Mouse (Mus musculus): Measurements from ENCODE around the gene Ctbp2.

The Ctbp2 gene

GRCm38 (mm10) chr7:133123999-133124700 lies at the start of gene Ctbp2:
Gene Ctbp2, minus strand, starts transcription at chr7:133124354.
- DNase-seq (ENCODE audit: low spot score in 2 of 2), result peak; percentile 87 to 88

DNA sequence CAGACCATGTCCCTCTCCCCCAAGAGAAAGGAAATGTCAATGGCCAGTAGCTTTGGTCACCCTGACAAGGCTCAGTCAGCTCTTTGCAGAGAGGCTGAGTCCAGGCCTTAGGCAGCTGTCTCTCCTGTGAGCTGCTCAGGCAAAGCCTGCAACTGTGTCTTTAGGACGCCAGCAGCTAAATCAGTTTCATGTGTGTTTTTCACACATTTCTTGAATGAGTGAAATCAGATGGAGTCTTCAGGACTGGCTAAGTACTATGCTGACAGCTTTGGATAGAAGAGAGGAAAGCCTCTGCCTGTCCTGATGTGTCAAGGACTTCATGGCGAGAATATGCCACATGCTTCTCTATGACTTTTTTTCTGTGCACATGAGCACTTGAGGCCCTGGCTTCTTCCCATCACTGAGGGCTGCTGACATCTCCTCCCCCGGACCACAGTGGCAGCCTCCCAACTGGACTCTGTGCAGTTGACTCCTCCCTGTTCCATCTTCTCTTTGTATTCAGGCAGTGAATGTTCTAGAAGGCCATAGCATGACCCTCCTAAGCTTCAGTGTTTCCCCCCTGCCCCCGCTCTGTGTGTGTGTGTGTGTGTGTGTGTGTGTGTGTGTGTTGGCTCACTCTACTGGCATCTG lies 47.4 kb upstream of the Ctbp2 start:
- DNase-seq (ENCODE audit: low spot score in 2 of 2), result peak in 1 of 2 experiments; percentile 58

DNA sequence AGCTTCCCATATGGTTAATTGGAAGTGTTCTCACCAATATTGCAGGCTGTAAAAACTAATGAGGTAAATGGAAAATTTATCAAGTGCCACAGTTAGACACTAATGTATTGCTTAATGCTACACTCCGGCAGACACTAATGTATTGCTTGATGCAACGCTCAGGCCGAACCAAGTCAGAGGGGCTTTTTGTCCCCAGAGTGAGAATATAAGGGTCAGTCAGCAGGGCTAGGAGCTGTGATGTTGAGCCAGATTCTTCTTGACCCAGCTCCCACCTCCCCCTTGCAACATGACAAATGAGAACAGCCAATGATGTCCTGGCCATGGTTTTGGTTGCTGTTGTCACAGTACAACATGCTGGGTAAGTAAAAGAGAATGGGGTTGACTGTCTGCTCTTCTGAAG lies 44.8 kb upstream of the Ctbp2 start:
- no peak for DNase-seq (ENCODE audit: low spot score in 2 of 2)

GRCm38 (mm10) chr7:133167903-133168302 lies 43.7 kb upstream of the Ctbp2 start:
- no peak for DNase-seq (ENCODE audit: low spot score in 2 of 2)

- no peak for DNase-seq (ENCODE audit: low spot score in 2 of 2)
Observed at GRCm38 (mm10) chr7:133164770-133165169, 40.6 kb upstream of the Ctbp2 start.

DNA sequence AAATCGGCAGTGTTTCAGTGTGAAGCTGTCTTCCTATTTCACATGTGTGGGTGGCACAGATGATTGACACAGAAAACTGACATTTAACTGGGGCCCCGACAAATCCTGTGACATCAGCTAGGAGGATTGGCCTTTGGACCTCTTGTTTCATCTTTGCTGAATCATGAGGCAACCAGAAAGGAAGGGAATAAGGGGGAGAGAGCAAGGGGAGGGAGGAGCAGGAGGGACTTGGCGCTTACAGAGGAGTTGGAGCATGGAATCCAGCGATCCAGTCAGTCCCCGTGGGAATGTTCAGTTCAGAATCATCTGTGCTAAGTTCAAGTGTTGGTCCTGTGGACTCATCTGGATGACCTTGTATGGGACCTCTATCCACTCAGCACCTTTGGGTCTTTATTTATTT lies 38.9 kb upstream of the Ctbp2 start:
- DNase-seq (ENCODE audit: low spot score in 2 of 2), result no peak

DNA sequence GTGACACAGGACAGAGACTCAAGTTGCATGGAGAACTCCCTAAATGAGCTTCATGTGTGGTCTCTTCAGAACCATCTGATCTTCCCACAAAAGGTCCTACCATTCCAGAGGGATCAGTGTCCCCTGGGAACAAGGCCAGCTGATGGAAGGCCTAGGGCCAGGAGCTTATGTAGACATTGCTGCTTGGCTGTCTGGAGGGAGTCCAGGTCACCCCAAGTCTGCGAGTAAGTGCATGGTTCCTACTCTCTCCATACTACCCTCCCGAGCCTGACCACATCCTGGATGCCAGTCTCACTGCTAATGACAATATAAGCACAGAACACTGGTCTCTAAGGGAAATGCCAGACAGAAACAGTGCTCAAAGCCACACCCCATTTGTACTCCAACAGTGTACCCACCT lies 38.0 kb upstream of the Ctbp2 start:
- DNase-seq (ENCODE audit: low spot score in 2 of 2), result no peak

- DNase-seq (ENCODE audit: low spot score in 2 of 2), result no peak
Observed at GRCm38 (mm10) chr7:133161362-133162080, 37.4 kb upstream of the Ctbp2 start.

DNA sequence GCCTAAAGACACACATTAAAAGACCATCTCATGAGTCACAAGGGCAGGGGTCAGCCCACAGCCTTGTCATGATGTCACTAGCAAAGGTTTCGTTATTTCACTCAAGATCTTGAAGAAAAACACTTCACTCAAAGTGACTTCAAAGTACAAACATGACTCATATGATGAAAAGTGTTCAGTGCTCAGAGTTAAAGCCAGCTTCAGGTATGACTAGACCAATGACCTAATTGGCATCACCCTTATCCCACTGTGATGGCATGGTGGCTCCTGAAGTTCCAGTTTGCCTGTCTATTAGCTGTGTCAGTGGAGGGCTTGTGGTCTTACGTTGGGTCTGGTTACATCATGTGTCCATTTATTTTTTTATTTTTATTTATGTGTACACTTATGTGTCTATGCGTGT lies 35.4 kb upstream of the Ctbp2 start:
- no peak for DNase-seq (ENCODE audit: low spot score in 2 of 2)

GRCm38 (mm10) chr7:133155621-133156020 lies 31.5 kb upstream of the Ctbp2 start:
- DNase-seq (ENCODE audit: low spot score in 2 of 2), result no peak

- DNase-seq (ENCODE audit: low spot score in 2 of 2), result no peak
Observed at GRCm38 (mm10) chr7:133154846-133155245, 30.7 kb upstream of the Ctbp2 start.

DNA sequence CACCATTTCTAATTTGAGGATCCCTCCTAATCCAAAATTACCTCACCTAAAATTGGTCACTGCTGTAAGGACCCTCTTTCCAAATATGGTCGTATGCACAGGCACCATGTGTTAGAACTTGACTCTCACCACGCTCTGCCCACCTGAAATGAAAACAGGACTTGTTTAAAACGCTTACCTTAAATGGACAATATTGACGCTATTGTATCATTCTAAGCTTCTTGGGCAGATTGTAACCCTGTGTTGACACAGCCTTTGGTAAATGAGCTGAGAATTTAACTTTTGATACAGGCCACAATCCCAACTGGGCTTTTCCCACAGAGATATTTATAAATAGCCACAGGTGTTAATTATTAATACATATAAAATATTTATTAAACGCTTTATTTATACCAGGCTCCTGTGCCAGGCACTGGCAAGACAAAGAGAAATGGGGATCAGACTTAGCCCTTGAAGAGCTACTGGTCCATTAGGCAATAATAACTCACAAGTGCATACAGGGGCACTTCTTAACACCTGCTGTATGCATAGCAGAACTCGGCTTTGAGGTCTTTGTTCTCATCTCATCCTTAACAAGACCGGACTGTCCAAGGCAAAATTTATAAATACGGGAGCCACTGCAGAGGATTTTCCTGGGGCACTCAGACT lies 15.7 kb upstream of the Ctbp2 start:
- no peak for DNase-seq (ENCODE audit: low spot score in 2 of 2)

GRCm38 (mm10) chr7:133133552-133133951 lies 9.4 kb upstream of the Ctbp2 start:
- no peak for DNase-seq (ENCODE audit: low spot score in 2 of 2)

- DNase-seq (ENCODE audit: low spot score in 2 of 2), result no peak
Observed at GRCm38 (mm10) chr7:133132702-133133101, 8.5 kb upstream of the Ctbp2 start.

DNA sequence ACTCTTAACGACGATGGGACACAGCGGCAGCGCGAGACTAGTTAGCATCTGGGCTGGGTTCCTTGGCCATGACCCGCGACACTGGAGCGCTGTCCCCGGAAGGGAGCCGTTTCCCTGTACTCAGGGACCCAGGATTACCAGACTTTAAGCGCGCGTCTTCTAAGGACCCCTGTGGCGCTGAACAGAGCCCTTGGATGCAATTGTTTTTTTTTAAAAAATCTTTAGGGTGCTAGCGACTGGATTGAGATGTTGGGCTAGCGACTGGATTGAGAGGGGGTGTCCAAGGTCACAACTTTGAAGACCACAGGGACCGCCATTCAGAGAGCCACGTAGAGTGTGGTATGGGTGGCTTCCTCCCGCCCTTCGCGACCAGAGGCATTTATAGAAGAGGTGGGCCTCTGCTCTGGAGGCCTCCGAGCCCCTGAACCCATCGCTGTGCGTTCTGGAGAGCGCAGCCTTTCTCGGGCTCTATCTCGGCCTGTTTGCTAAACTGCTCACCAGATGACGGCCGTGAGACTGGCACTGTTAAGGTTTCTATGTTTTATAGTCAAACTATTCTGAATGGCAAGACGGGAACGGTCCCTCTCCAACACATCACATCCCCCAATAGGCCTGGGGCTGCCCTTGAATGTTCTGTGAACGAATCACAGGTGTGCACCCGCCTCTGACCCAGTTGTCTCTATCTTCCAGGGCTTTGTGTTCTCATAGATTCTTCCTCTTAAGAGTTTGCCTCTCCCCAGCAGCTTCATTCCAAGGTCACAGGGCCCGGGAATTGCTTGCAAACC lies 739 bp upstream of the Ctbp2 start:
- DNase-seq (ENCODE audit: low spot score in 2 of 2), result no peak

- DNase-seq (ENCODE audit: low spot score in 2 of 2), result peak; percentile 56 to 66
Observed at GRCm38 (mm10) chr7:133123244-133123998, 733 bp downstream of the Ctbp2 start, which contains the start of gene Fgfr2. Gene Fgfr2, minus strand, starts transcription at chr7:133123350.

GRCm38 (mm10) chr7:133122379-133123243 lies 1.5 kb downstream of the Ctbp2 start:
- DNase-seq (ENCODE audit: low spot score in 2 of 2), result peak; percentile 43 to 48

DNA sequence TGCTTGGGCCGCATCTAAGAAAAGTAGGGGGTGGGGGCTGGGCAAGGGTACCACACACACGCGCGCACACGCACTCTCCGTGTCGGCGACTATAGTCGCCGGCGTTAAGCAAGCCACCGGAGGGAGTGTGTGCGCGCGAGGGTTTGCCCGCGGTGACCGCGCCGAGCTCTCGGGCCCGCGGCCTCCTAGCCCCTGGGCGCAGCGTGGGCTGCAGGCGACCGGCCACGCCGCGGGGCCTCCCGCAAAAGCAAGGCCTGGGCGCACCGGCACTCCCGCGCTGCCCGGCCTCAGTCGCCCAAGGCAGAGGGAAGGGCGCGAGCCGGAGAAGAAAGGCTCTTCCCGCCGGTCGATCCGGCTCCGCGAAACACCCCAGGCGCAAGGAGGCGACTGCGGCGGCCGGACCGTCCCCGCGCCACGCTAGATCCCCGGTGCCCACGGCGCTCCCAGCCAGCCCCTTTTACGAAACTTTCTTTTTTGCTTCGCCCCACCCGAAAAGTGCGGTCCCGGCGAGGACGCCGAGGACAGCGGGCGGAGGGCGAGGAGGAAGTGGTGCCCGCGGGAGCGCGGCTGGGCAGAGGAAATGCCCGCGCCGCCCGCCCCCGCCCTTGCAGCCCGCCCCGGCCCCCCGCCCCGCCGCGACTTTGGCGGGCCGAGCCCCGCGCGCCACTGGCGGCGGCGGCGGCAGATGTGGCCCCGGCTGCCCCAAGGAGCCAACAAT lies 2.3 kb downstream of the Ctbp2 start:
- DNase-seq (ENCODE audit: low spot score in 2 of 2), result peak; percentile 40 to 48

DNA sequence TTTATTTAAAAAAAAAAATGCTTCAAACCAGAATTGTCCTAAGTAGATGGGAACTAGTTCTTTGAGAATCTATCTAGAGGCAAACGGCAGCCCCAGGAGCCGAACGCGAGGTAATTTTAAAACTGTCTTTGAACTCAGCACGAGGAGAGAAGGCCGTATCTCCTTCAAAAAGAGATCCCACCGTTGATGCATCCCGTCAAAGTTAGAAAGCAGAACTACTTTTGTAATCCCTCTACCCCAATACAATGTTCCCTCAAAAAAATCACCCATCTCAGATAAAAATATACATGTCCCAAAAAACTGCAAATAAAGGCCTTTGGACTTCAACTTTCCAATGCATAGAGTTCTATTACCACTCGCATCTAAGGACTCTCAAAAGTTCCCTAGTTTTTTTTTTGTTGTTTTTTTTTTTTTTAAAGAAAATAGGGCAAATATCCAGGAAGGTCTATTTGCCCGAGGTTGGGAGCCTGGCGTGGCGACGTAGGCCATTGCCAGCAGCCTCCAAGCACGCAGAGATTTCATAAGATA lies 3.0 kb downstream of the Ctbp2 start:
- no peak for DNase-seq (ENCODE audit: low spot score in 2 of 2)

Measured in urinary bladder, postnatal 36 days (tissue).